Mouse (Mus musculus) CH12.LX (cell line): Measurements from ENCODE around the gene Mea1. TPM values are rescaled to one million over a fixed set of nuclear protein-coding genes. Genes with fewer than 3 reads are reported as not detected.

Experiments
- DNase-seq: peaks from one replicate; pipeline ENCODE4 v3.0.0-alpha.2; 2013; ENCODE audit errors: extremely low read depth
- H3K27ac ChIP-seq: 2 replicates; pipeline ENCODE4 v1.5.1; 2012; ENCODE audit warnings: low read depth, mild to moderate bottlenecking, control low read depth, moderate library complexity; ENCODE audit not compliant: insufficient read depth
- H3K27me3 ChIP-seq: replicated peaks from 2 replicates; pipeline ENCODE3; 2012; ENCODE audit warnings: inconsistent platforms
- H3K36me3 ChIP-seq, 2 experiments: replicated peaks in 1 of 2; 2 replicates each; pipeline versions ENCODE3 to v1.6.1; 2012; ENCODE audit warnings: inconsistent platforms in 1 of 2, low read length in 1 of 2, mild to moderate bottlenecking in 1 of 2, mixed read lengths in 1 of 2, moderate library complexity in 1 of 2; ENCODE audit not compliant: control insufficient read depth in 1 of 2, insufficient read depth in 1 of 2
- H3K4me1 ChIP-seq, 2 experiments: 2 replicates each; pipeline ENCODE4 v1.6.1; 2012; ENCODE audit warnings: inconsistent platforms in 1 of 2, moderate library complexity in 1 of 2; ENCODE audit not compliant: insufficient read depth in 2 of 2, control insufficient read depth in 1 of 2
- H3K4me2 ChIP-seq: 2 replicates; pipeline ENCODE4 v1.6.1; 2012; ENCODE audit warnings: low read depth, mild to moderate bottlenecking, control low read depth; ENCODE audit not compliant: poor library complexity, insufficient read depth, severe bottlenecking
- H3K4me3 ChIP-seq, 3 experiments: fragments of 150-350 bp in 1 of 3; sonication (generic) in 1 of 3; replicated peaks in 1 of 3; 2 replicates each; pipeline versions ENCODE3 to v1.5.1; 2011 to 2012; ENCODE audit warnings: low read depth in 2 of 3, low read length in 2 of 3, mild to moderate bottlenecking in 2 of 3, moderate library complexity in 2 of 3, control low read depth in 1 of 3, improper control_type of control experiment in 1 of 3, inconsistent platforms in 1 of 3, mixed read lengths in 1 of 3; ENCODE audit not compliant: poor library complexity in 1 of 3
- H3K79me2 ChIP-seq: replicated peaks from 2 replicates; pipeline ENCODE4 v1.6.1; 2012; ENCODE audit warnings: mild to moderate bottlenecking, moderate library complexity; ENCODE audit not compliant: control insufficient read depth, poor library complexity, insufficient read depth, severe bottlenecking; ENCODE audit errors: extremely low read depth
- H3K9ac ChIP-seq: 2 replicates; pipeline ENCODE4 v1.6.1; 2012; ENCODE audit warnings: low read depth, mild to moderate bottlenecking, control low read depth, moderate library complexity; ENCODE audit not compliant: insufficient read depth
- H3K9me3 ChIP-seq: replicated peaks from 2 replicates; pipeline ENCODE3; 2012; ENCODE audit warnings: low read length, inconsistent platforms, mixed read lengths
- BHLHE40 ChIP-seq: IDR thresholded peaks from 2 replicates; pipeline ENCODE4 v1.6.1; 2011; ENCODE audit warnings: mild to moderate bottlenecking, low read depth, low read length, improper control_type of control experiment
- CHD2 ChIP-seq: IDR thresholded peaks from 2 replicates; pipeline ENCODE4 v1.6.1; 2011; ENCODE audit warnings: low read length, improper control_type of control experiment
- CTCF ChIP-seq, 2 experiments: IDR thresholded peaks in 1 of 2; conservative IDR thresholded peaks in 1 of 2; 2 replicates each; pipeline ENCODE4 v1.5.1; 2011 to 2012; ENCODE audit warnings: low read depth in 2 of 2, low read length in 2 of 2, improper control_type of control experiment in 1 of 2, inconsistent platforms in 1 of 2, mild to moderate bottlenecking in 1 of 2, moderate library complexity in 1 of 2
- E2F4 ChIP-seq: IDR thresholded peaks from 2 replicates; pipeline ENCODE4 v1.6.1; 2011; ENCODE audit warnings: low read depth, low read length, improper control_type of control experiment; ENCODE audit not compliant: insufficient replicate concordance
- ELF1 ChIP-seq: IDR thresholded peaks from 2 replicates; pipeline ENCODE4 v1.6.1; 2014; ENCODE audit warnings: low read depth, mild to moderate bottlenecking, inconsistent platforms, low read length, improper control_type of control experiment
- ETS1 ChIP-seq: conservative IDR thresholded peaks from 2 replicates; pipeline ENCODE4 v1.6.1; 2012; ENCODE audit warnings: low read depth, mild to moderate bottlenecking, inconsistent platforms, low read length, improper control_type of control experiment, moderate library complexity
- JUND ChIP-seq: conservative IDR thresholded peaks from 2 replicates; pipeline ENCODE4 v1.6.1; 2011; ENCODE audit warnings: low read depth, low read length, improper control_type of control experiment
- MAFK ChIP-seq: IDR thresholded peaks from 2 replicates; pipeline ENCODE4 v1.6.1; 2011; ENCODE audit warnings: low read length, improper control_type of control experiment; ENCODE audit not compliant: insufficient replicate concordance
- MAX ChIP-seq: IDR thresholded peaks from 2 replicates; pipeline ENCODE4 v1.6.1; 2011; ENCODE audit warnings: low read length, improper control_type of control experiment
- NRF1 ChIP-seq: IDR thresholded peaks from 2 replicates; pipeline ENCODE4 v1.6.1; 2014; ENCODE audit warnings: low read depth, mild to moderate bottlenecking, inconsistent platforms, low read length, improper control_type of control experiment, moderate library complexity
- POLR2AphosphoS2 ChIP-seq: IDR thresholded peaks from 2 replicates; pipeline ENCODE4 v1.6.1; 2011; ENCODE audit warnings: low read depth, low read length, improper control_type of control experiment
- RCOR1 ChIP-seq: conservative IDR thresholded peaks from 2 replicates; pipeline ENCODE4 v1.6.1; 2012; ENCODE audit warnings: low read depth, mild to moderate bottlenecking, inconsistent platforms, low read length, improper control_type of control experiment
- TBP ChIP-seq: conservative IDR thresholded peaks from 2 replicates; pipeline ENCODE4 v1.6.1; 2011; ENCODE audit warnings: low read depth, low read length, improper control_type of control experiment
- TCF12 ChIP-seq: IDR thresholded peaks from 2 replicates; pipeline ENCODE4 v1.6.1; 2014; ENCODE audit warnings: low read depth, mild to moderate bottlenecking, inconsistent platforms, low read length, improper control_type of control experiment
- ZC3H11A ChIP-seq: IDR thresholded peaks from 2 replicates; pipeline ENCODE4 v1.6.1; 2012; ENCODE audit warnings: low read depth, mild to moderate bottlenecking, inconsistent platforms, low read length, improper control_type of control experiment
- ZKSCAN1 ChIP-seq: IDR thresholded peaks from 2 replicates; pipeline ENCODE4 v1.6.1; 2012; ENCODE audit warnings: low read depth, inconsistent platforms, low read length, improper control_type of control experiment, borderline replicate concordance
- ZNF384 ChIP-seq: IDR thresholded peaks from 2 replicates; pipeline ENCODE4 v1.6.1; 2012; ENCODE audit warnings: low read depth, low read length, improper control_type of control experiment, inconsistent platforms
- dilution Hi-C: fragments of 300-500 bp; cut with MboI; formaldehyde crosslinking; loops from 2 replicates; pipeline ENCODE4 v1.14.3; 2020; ENCODE audit warnings: low sequenced_read_pairs; ENCODE audit not compliant: extremely low pct_unique_long_range_greater_than_20kb, extremely low pct_ligation_motif_present
- in situ Hi-C: fragments of 300-500 bp; cut with MboI; formaldehyde crosslinking; loops from 3 replicates; pipeline ENCODE4 v1.14.3; 2019; ENCODE audit warnings: low sequenced_read_pairs, low pct_ligation_motif_present, low pct_unique_long_range_greater_than_20kb, mixed read lengths
- polyA plus RNA-seq: library from polyadenylated mRNA; unstranded; fragments of >175 nt; gene quantifications from 2 replicates; pipeline ENCODE4 v1.2.1, GENCODE M21; 2012; ENCODE audit warnings: low read depth; ENCODE audit not compliant: insufficient read length
- total RNA-seq, 2 experiments: library from RNA; depleted of rRNA; stranded (reverse); fragments of 300-350 nt in 1 of 2; fragments of >200 nt in 1 of 2; gene quantifications; 2 replicates each; pipeline ENCODE4 v1.2.3; 2012 to 2014

Gene Mea1
- total and polyA plus RNA-seq, 3 experiments, result 68.3 to 106 (median 86.1) TPM

DNA sequence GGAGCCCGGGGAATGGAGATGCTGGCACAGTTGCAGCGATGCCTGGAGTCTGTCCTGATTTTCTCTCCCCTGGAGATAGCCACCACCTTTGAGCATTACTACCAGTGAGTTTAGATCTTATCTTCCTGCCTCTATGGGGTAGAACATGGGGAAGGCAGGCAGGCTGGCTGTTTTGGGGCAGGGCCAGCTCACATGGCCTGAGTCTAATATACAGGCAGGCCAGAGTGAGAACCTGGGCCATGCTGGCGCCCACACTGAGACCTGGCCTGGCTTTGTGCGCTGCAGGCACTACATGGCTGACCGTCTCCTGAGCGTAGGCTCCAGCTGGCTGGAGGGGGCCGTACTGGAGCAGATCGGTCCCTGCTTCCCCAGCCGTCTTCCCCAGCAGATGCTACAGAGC is 17.2 kb upstream of the Mea1 start:
- in situ Hi-C loops (no loop called here), dilution Hi-C loops (no loop called here)
- H3K27me3 ChIP-seq, result no peaks in the 10 kb centered on the region
- H3K79me2 ChIP-seq, result no peaks in the 10 kb centered on the region
- H3K4me2 ChIP-seq, result no peak overlapping the region
- peaks cover 90 to 97% of the 10 kb centered on the region in 2 experiments for H3K36me3 ChIP-seq
- no peak for DNase-seq
- H3K27ac ChIP-seq, result no peak overlapping the region
- no peaks in the 10 kb centered on the region for H3K9me3 ChIP-seq
- no peak for TF ChIP-seq BHLHE40
- TF ChIP-seq ZNF384, result no peak
- TF ChIP-seq CTCF (conservative IDR thresholded peaks at IDR 0.05 in 1 of 2, IDR thresholded peaks at IDR 0.05 in 1 of 2; ENCODE audit: low read depth in 2 of 2, low read length in 2 of 2), result no peak
- no peak for TF ChIP-seq NRF1
- no peak for TF ChIP-seq ETS1
- TF ChIP-seq CHD2, result no peak
- peaks cover 0 to 3% of the 10 kb centered on the region in 2 experiments; a peak in 1 of 4 replicates for H3K4me1 ChIP-seq
- no peak overlapping the region for H3K9ac ChIP-seq
- H3K4me3 ChIP-seq, result no peak overlapping the region

DNA sequence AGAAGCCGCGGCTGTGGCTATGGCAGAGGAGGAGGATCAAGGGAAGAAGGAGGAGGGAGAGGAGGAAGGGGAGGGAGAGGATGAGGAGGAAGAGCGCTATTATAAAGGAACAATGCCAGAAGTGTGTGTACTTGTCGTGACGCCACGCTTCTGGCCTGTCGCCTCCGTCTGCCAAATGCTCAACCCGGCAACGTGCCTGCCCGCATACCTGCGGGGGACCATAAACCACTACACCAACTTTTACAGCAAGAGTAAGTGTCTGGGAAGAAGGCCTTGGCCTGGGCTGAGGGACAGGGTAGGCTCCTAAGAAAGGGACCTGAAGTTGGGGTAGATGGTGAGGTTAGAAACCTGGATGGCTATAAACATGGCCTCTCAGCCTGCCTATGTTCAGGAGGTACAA is 16.6 kb upstream of the Mea1 start:
- no peaks in the 10 kb centered on the region for H3K9me3 ChIP-seq
- in situ Hi-C loops (no loop called here), dilution Hi-C loops (no loop called here)
- DNase-seq, result no peak
- TF ChIP-seq TCF12 (no peak), ELF1 (no peak), MAX (no peak), ETS1 (no peak), MAFK (no peak), TBP (no peak), ZKSCAN1 (no peak), JUND (no peak), POLR2AphosphoS2 (no peak), E2F4 (no peak), RCOR1 (no peak), NRF1 (no peak), ZC3H11A (no peak)
- TF ChIP-seq, all 38 proteins: peak for 0
- H3K36me3 ChIP-seq, result peaks cover 84 to 97% of the 10 kb centered on the region in 2 experiments
- no peaks in the 10 kb centered on the region for H3K27me3 ChIP-seq
- H3K4me3 ChIP-seq, result no peak overlapping the region
- H3K4me2 ChIP-seq, result no peak overlapping the region
- no peak overlapping the region for H3K9ac ChIP-seq
- H3K4me1 ChIP-seq, result peaks cover 0 to 9% of the 10 kb centered on the region in 2 experiments; a peak in 2 of 4 replicates
- no peaks in the 10 kb centered on the region for H3K79me2 ChIP-seq
- no peak overlapping the region for H3K27ac ChIP-seq
